Mouse (Mus musculus) limb, embryonic 15.5 days (tissue): ENCODE data around the gene Gm3015. TPM values are rescaled to one million over a fixed set of nuclear protein-coding genes. Genes with fewer than 3 reads are reported as not detected.
"Not testable (repeated sequence)": the region's sequence is repeated elsewhere in the genome, so short reads cannot be mapped to it uniquely, and the experiment has no call there.

Experiments
- ATAC-seq: fragments of 200-750 bp; cut with Nextera tagmentation; 2 replicates; pipeline ENCODE4 v1.8.0; 2017; ENCODE audit warnings: low read depth, moderate TSS enrichment; ENCODE audit not compliant: insufficient number of reproducible peaks, low FRiP score, low TSS enrichment
- H3K27ac ChIP-seq: fragments of 300-500 bp; sonication (generic); 2 replicates; pipeline ENCODE4 v1.5.1; 2015; ENCODE audit warnings: moderate library complexity, mild to moderate bottlenecking, inconsistent platforms
- H3K27me3 ChIP-seq: fragments of 300-500 bp; sonication (generic); 2 replicates; pipeline ENCODE4 v1.6.1; 2015; ENCODE audit warnings: inconsistent platforms
- H3K36me3 ChIP-seq: fragments of 300-500 bp; sonication (generic); 2 replicates; pipeline ENCODE4 v1.6.1; 2015; ENCODE audit warnings: inconsistent platforms
- H3K4me1 ChIP-seq: fragments of 300-500 bp; sonication (generic); 2 replicates; pipeline ENCODE4 v1.6.1; 2015; ENCODE audit warnings: inconsistent platforms
- H3K4me2 ChIP-seq: fragments of 300-500 bp; sonication (generic); 2 replicates; pipeline ENCODE4 v1.6.1; 2015; ENCODE audit warnings: mild to moderate bottlenecking, inconsistent platforms
- H3K4me3 ChIP-seq: fragments of 300-500 bp; sonication (generic); 2 replicates; pipeline ENCODE4 v1.5.1; 2015; ENCODE audit warnings: mild to moderate bottlenecking, inconsistent platforms
- H3K9ac ChIP-seq: fragments of 300-500 bp; sonication (generic); 2 replicates; pipeline ENCODE4 v1.6.1; 2015; ENCODE audit warnings: inconsistent platforms
- H3K9me3 ChIP-seq: fragments of 300-500 bp; sonication (generic); 2 replicates; pipeline ENCODE4 v1.6.1; 2016; ENCODE audit warnings: inconsistent platforms
- WGBS: fragments of 180-500 bp; shearing (Covaris S2); methylation state at CpG from one replicate; pipeline ENCODE4 v1.1.7; 2015; 5-methylcytosine and 5-hydroxymethylcytosine counted together
- polyA plus RNA-seq: library from polyadenylated mRNA; unstranded; fragments of >200 nt; fragmentation: Nextera tagmentation; extraction: Ambion mirVana; gene quantifications from 2 replicates; pipeline ENCODE4 v1.2.1, GENCODE M21; 2015

Gm3015 gene
- not detected in 2 replicates for polyA plus RNA-seq

DNA sequence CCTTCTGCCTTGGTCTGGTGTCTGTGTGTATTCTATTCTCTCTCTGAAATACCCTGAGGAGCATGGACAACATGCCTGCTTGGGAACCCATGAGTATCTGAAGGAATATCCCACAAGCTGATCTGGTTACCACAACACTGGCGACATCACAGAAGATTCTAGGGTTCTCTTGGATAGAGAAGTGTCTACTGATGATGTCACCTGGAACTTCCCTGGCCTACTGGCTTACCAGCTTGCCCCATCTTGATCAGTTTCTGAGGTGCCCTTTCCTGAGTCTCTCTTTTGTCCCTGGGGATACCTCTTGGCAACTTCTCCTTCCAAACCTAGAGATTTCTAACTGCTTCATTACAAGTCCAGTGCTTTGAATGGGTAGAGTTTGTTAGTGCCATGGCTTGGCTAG, at the start of gene Gm3015:
Gm3015 (minus strand) TSS at position 101 of the 400 bp plus-strand sequence.
- not testable (repeated sequence) for H3K4me2 ChIP-seq, H3K27me3 ChIP-seq, H3K4me1 ChIP-seq, H3K9ac ChIP-seq, H3K9me3 ChIP-seq, H3K36me3 ChIP-seq, ATAC-seq, H3K4me3 ChIP-seq, H3K27ac ChIP-seq
- 71% methylated on average over 1 of the region's 1 CpGs for WGBS

DNA sequence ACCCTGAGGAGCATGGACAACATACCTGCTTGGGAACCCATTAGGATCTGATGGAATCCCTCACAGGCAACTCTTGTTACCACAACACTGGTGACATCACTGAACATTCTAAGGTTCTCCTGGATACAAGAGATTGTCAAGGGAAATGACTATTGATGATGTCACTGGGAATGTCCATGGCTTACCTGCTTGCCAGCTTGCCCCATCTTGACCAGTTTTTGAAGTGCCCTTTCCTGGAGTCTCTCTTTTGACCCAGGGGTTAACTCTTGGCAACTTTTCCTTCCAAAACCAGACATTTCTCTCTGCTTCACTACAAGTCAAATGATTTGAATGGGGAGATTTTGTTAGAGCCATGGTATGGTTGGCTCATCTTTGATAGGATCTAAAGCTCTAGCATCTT, 29.3 kb upstream of the Gm3015 start, which contains the start of gene Gm10377:
Gm10377 (minus strand) TSS at position 101 of the 400 bp plus-strand sequence.
- H3K4me1 ChIP-seq, H3K9me3 ChIP-seq, H3K36me3 ChIP-seq, ATAC-seq, H3K4me3 ChIP-seq, H3K27me3 ChIP-seq, H3K4me2 ChIP-seq, H3K27ac ChIP-seq, H3K9ac ChIP-seq: not testable (repeated sequence)

Other genes starting within 250 kb of the Gm3015 start
- not detected in 2 replicates for gene Gm8024, start 244.5 kb downstream of the Gm3015 start, polyA plus RNA-seq
- not detected in 2 replicates for gene Gm17124, start 168.9 kb downstream of the Gm3015 start, polyA plus RNA-seq
- not detected in 2 replicates for gene Gm3633, start 126.9 kb downstream of the Gm3015 start, polyA plus RNA-seq
- gene Gm10378, start 112.9 kb downstream of the Gm3015 start, polyA plus RNA-seq, result not detected in 2 replicates
- not detected in 2 replicates for gene Gm10377, start 29.2 kb upstream of the Gm3015 start, polyA plus RNA-seq
- gene Gm21977, start 84.7 kb upstream of the Gm3015 start, polyA plus RNA-seq, result not detected in 2 replicates
- gene Gm8082, start 224.8 kb upstream of the Gm3015 start, polyA plus RNA-seq, result not detected in 2 replicates
- gene Gm10376, start 246.8 kb upstream of the Gm3015 start, polyA plus RNA-seq, result not detected in 2 replicates